Mouse (Mus musculus) CD4-positive helper T cell, adult 2 months (primary cell): ENCODE results near the gene Sprr4.
"Not testable (repeated sequence)": the region's sequence is repeated elsewhere in the genome, so short reads cannot be mapped to it uniquely, and the experiment has no call there.

Experiments
- DNase-seq: peaks from one replicate; pipeline ENCODE4 v3.0.0-alpha.2; 2012; ENCODE audit warnings: low read depth, missing footprints, low spot score

The Sprr4 gene

DNA sequence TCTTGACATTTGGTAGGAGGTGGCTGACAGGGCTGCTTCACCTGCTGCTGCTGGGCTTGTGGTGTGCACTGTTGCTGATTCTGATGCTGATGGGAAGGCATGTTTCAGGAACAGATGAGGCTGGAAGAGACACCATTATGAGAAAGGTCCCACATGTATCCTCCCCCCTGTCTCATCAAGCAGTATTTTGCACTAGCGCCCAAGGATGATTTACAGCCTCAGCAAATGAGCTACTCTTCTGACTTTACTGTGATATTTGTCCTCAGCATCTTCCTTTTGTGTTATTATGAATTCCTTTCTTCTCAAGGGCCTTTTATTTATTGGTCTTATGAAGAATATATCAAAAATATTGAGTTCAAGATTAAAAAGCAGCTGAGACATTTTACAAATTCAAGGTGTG, at the start of gene Sprr4:
Gene Sprr4 (minus strand): TSS at position 101 of the 400 bp plus-strand sequence.
- DNase-seq, result no peak

DNA sequence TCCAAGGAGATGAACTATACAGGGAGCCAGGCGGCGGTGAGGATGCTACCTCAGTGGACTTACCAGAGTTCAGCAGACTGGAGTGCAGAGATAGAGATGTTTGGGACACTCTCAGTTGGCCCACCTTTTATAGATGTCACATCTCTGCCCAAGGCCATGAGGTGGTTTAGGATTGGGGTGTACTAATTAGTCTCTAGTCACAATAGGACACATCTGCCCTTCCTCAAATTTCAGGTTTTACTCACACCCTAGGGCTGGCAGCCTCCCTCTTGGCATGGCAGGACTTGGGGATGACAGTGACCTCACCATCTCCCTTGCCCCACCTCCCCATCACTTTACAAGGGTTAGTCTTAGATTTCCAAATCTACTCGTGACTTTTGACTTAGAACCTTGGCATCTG, 34.1 kb upstream of the Sprr4 start, which contains the start of gene 2310046K23Rik:
Gene 2310046K23Rik (minus strand): TSS at position 101 of the 400 bp plus-strand sequence.
- DNase-seq, result no peak

DNA sequence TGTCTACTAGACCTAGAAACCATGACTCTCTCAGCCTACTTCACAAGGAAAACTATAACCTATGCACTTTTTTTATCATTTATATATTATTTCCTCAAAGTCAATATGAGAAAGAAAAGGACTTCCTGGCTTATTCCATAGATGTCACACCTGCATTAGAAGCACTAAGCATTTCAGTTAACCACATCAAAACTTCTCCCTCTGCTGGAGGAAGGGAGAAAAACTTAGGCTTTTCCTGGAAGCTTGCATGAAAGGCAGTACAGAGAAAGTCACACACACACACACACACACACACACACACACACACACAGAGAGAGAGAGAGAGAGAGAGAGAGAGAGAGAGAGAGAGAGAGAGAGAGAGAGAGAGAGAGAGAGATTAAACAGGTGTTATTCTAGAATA, 12.0 kb upstream of the Sprr4 start:
- DNase-seq, result no peak

DNA sequence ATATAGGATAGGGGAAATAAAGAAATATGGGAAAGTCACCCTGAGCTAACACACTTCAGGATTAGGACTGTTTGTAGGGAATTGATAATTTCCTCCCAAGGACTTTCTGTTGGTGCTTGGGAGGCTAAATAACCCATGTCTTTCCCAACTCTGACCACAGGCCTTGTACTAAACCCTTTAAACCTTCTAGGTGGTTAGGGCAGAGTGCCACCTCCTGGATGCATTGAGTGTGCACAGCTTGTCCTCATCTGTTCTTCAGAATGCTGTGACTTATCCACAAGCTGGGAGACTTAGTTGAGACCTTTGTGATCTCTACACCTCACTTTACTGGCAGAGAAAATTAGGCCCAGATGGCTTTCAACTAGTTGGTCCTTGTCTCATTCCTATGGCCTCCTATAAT, 10.5 kb upstream of the Sprr4 start:
- DNase-seq, result no peak

DNA sequence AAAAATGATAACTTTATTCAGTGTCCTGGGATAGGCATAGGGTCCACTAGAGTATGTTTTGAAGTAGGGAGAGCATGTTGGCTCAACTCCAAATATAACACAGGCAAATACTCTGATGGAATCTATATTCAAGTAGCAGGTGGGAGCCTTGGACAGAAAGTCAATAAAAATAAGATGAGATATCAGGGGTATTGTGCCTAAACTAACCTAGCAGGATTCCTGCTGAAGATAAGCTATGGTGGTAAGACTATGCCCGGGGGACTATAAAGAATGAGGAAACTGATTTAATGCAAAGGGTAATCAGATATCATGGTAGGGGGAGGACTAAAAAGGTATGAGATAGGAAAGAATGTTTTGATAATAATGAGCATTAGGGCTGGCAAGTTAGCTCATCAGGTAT, 7.9 kb upstream of the Sprr4 start:
- no peak for DNase-seq

GRCm38 (mm10) chr3:92503528-92503927, 3.2 kb upstream of the Sprr4 start:
- no peak for DNase-seq

GRCm38 (mm10) chr3:92490262-92490661, 10.0 kb downstream of the Sprr4 start:
- DNase-seq, result not testable (repeated sequence)

GRCm38 (mm10) chr3:92486307-92486706, 14.0 kb downstream of the Sprr4 start:
- no peak for DNase-seq

GRCm38 (mm10) chr3:92485863-92486262, 14.4 kb downstream of the Sprr4 start, which contains the start of gene Sprr1a:
Sprr1a (minus strand) TSS chr3:92485895.
- no peak for DNase-seq

- not testable (repeated sequence) for DNase-seq
Measured at GRCm38 (mm10) chr3:92481249-92481648, 19.0 kb downstream of the Sprr4 start.

DNA sequence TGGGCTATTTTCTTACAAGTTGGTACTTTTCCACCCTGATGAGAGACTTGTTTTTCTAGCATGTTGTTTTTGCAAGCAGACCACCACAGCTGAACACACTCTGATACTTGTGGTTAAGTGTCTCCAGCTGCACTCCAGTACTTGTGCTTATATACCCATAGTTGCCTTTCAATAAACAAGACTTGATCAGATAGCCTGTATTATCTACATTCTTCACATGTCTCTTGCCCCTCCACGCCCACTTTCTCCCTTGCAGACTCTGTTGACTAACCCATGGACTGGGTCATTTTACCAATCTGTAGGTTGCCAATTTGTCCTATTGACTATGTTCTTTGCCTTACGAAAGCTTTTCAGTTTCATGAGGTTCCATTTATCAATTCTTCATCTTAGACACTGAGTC, 30.2 kb downstream of the Sprr4 start:
- DNase-seq, result no peak

- no peak for DNase-seq
Measured at GRCm38 (mm10) chr3:92467424-92467823, 32.9 kb downstream of the Sprr4 start.

DNA sequence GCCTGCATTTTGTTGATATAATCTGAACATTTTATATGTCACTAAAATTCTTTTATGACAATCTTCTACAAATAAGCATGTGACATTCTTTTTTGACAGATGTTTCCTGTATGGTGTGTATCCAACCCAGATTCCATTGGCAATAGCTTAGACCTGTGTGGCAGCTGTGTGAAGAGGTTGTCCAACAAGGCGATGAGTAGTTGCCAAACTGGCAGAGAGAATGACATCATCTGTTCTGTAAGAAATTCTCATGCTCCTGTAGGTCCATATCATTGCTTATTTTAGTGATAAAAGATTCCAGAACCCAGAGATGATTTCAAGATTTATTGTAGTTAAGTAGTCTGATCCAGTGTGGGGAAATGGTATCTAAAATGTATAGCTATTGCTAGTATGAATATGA, 33.7 kb downstream of the Sprr4 start:
- no peak for DNase-seq

DNA sequence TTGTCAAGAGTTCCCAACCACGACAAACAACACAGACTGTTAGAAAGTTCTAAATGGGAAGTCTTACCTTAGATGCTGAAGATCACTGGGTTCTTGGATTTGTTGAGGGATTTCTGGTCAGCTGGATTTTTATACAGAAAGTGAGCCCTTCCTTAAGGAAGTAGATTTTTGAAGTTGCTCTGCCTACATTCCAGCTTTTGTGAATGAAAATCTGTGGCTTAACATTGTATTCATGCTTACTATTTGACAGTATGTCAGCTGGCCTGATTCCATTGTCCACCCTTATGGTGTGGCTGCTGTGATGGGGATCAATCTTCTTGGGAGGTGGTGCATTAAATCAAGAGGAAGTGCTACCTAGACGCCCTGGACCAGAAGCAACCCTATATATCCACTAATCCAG, 41.7 kb downstream of the Sprr4 start, which contains the start of gene Sprr3:
Gene Sprr3 (minus strand): TSS at position 101 of the 400 bp plus-strand sequence.
- no peak for DNase-seq

DNA sequence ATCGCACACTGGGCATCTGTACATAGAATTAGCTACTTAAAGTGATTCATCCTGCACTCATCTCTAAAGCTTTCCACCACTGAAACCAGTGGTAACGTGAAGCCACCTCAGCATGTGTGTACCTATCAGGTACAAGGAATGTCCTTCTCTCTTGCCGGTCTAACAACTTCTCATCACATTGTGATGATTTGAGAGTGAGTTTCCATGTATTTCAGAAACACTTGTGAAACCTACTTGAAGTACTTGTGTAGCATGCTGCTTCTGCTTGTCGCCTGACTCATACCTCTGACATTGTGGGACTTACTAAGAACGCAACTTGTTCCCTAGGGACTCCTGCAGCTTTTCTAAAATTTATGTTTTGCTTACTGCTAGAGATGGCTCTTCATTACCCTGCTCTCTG, 45.1 kb downstream of the Sprr4 start:
- DNase-seq, result no peak
